Mouse (Mus musculus) liver, adult (tissue): Measurements from ENCODE around the gene Rapgef2.

Source experiments
- GATA4 ChIP-seq: IDR thresholded peaks from 2 replicates; pipeline ENCODE4 v1.6.1; 2014; ENCODE audit warnings: mild to moderate bottlenecking, low read length; ENCODE audit not compliant: insufficient replicate concordance

The Rapgef2 gene

DNA sequence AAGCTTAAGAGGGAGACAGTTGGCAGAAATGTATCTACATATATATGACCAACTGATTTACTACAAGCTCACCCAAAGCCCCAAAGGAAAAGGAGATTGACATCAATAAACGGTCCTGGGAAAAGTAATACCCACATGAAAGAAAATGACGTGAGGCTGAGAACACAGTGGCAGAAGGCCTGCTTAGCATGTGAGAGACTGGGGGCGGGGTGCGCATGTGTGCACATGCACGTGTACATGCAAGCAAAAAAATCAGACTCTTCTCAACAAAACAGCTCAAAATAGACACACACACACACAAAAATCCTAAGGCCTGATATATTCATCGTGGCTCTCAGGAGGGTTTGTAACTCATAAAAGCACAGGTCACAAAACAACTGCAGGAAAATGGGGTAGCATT lies 60.4 kb downstream of the Rapgef2 start:
- TF ChIP-seq GATA4, result no peak

DNA sequence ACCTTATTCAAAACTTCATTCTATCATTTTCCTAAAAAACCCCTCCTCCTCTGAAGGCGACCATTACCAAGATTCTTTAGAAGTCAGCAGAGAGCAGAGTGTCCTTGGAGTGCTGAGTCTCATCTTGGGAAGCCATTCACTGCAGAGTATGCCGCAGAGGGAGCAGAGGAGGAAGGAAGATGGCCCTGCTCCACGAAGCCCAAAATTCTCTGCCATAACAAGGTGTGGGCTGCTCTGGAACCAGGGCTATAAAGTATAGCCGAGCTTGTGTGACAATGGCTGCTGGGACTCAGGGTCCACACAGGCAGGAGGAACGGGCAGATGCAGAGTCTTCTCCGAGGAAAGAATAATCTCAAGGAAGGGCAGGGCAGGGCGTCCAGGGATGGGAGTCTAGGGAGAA lies 62.0 kb downstream of the Rapgef2 start:
- TF ChIP-seq GATA4, result no peak

DNA sequence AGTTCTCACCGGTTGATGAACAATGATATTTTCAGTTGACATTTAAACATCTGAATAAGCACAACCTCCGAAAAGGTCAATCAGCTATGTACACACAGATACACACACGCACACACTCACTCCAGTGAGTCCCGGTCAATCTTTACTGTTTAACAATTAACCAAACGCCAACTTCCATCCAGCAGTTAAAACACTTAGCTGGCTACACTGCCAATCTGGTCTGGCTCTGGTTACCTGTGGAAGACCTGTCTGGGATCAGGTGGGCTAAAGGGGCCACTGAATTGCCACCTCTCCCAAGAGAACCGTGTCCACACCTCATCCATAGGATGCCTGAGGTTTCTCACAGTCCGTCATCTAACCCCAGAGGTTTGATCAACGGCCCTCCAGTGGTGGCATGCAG lies 63.0 kb downstream of the Rapgef2 start:
- TF ChIP-seq GATA4, result no peak

DNA sequence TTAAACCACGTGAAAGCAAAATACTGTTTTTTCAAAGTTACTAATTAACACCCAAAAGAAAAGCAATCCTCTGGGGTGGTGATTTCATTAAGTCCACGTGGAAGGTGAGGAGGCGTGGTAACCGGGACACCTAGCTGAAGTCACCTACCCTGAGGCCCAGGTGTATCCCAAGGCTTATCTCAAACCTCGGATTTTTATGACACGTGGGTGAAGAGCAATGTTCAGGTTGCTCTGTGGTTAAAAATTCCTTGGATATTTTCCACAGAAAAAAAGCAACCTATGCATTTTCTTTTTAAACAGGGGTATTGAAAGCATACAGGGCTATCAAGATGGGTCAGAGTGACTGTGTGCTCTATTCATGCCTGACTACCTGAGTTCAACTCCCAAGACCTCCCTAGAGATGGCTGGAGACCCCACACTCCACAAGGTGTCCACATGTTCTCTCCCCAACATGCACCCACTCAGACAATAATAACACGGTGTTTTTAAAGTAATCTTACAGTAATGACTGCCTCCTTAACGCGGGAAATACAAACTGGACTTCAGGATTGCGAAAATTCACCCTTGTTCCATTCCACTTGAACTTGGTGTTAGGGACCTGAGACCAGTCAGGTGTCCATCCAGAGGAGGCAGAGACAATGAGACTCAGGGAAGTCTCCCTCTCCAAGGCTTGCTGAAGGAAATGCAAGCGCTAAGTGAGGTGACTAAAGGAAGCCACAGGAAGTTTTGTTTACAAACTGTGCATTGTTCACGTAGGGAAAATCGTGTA lies 63.9 kb downstream of the Rapgef2 start:
- no peak for TF ChIP-seq GATA4

DNA sequence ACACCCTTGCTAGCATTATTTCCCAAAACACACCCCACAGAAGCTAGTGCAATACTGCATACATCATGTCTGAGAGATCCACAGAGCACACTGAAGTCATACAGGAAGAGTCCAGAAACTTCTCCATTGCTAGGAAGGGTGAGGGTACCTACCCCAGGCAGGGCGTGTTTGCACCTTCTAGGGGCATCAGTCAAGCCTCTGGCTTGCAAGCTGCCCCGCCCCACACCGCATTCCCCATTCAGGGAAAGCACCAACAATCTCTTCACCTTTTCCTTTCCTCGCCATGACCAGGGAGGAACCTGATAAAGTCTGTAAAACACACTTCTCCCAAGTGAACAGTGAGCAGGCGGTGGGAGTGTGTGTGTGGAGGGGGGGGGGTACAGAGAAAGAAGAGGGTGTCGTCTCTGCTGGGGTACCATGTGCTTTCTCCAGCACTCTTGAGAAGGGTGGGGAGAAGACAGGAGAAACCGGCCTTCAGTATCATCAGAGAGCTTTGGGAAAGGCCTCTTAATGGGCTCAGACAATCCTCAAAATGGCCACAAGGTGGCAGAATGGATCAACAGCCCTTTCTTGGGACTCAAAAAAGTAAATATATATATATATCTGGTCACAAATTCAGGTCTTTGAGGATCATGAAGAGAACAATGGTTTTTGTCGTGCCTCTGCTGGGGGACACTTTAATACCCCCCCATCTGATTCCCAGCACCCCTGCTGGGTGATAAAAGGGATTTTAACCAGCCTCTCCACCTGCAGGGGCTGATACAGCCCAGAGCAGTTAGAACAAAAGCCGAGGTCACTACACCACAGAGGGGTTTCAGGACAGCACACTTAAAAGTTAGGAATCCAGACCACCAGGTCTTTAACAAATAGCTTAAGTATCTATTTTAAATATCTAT lies 64.8 kb downstream of the Rapgef2 start:
- no peak for TF ChIP-seq GATA4

DNA sequence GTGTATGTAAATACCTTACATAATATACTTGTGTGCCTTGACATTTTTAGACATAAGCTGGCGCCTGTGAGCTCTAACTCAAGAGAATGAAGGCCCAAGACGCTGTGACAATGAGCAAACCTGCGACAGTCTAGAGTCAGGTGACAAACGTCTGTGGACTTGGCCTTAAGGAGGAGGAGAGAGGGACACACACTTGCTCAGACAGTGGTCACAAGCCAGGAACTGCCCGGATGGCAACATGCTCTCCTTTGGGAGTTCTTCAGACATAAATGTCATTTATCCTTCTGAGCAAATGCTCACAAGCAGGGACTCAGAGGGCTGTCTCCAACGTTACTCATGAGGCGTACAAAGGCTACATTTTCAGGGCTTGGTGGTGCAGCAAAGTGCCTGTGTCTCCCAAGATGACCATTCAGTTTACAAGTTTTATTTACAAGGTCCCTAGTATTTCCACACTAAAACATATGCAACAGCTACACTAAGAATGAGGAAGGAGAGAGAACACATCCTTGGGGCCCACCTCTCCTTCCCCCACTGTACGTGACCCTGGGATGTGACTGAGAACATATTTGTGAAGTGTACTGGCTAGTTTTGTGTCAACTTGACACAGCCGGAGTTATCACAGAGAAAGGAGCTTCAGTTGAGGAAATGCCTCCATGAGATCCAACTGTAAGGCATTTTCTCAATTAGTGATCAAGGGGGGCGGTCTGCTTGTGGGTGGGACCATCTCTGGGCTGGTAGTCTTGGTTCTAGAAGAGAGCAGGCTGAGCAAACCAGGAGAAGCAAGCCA lies 67.0 kb downstream of the Rapgef2 start:
- no peak for TF ChIP-seq GATA4

DNA sequence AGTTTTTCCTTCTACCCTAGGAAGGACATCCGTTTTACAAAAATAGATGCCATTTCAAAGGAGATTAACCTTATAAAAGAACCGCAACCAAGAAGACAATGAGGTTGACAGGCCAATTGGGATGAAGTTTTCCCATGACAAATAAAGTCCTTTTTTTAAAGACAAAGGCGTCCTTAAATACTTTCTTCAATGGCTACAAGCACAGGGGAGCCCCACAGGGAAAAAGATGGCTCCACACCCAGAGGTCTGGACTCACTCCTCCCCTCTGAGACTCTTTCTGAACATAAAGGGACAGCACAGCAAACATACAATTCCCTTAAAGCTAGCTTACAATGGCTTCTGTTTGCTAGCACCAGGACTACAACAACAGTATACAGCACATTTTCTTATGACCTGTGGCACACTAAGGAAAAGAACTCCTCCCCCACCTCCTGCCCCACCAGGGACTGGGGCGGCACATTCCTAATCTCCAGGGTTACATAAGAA lies 67.7 kb downstream of the Rapgef2 start:
- no peak for TF ChIP-seq GATA4

DNA sequence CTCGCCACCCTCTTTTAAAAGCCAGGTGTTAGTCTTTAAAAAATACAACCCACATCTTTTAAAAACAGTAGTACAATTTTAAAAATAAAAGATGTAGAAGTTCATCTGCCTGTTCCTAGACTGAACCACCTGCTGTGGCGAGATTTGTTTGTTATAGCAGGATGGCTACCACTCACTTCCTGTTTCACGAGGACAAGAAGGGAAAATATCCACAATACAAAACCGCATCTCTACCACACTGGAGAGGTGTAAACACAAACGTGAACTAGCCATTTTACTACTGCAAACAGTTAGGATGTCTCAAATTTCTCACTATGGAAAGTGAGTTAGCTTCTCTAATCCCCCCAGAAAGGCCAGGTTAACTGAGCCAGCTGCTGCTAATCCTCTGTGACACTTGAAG lies 76.1 kb downstream of the Rapgef2 start:
- no peak for TF ChIP-seq GATA4

DNA sequence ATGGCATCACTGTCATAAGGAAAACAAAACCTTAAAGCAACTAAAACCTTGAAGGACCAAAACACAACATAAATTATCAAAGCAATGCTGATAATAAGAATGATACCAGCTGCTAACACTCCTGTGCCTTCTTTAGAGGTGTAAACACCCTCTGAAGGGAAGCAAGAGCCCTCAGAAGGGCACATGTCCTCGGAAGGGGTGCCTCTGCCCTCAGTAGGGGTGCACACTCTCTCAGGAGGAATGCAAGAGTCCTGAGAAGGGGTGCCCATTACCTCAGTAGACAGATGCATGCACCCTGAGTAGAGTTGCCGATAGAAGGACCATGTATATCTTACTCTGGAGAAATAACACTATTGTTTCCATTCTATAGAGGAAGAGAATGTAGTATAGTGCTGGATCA lies 79.1 kb downstream of the Rapgef2 start:
- TF ChIP-seq GATA4, result no peak

DNA sequence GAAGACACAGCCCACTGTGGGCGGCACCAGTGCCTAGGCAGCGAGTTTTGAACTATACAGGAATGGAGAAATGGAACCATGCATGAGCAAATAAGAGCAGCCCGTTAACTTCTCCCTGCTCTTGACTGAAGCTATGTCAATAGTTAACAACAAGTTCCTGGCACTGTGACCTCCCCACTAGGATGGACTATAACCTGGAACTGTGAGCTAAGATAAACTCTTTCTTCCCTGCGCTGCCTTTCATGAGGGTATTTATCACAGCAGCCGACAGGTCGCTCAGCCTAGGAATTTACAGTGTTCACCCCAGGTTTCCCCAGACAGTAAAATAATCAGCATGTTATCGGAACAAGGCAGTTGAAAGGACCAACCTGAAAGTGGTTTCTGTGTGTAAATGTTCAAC lies 79.8 kb downstream of the Rapgef2 start:
- TF ChIP-seq GATA4, result peak; percentile 43; the same call in 1 of the 2 replicates

DNA sequence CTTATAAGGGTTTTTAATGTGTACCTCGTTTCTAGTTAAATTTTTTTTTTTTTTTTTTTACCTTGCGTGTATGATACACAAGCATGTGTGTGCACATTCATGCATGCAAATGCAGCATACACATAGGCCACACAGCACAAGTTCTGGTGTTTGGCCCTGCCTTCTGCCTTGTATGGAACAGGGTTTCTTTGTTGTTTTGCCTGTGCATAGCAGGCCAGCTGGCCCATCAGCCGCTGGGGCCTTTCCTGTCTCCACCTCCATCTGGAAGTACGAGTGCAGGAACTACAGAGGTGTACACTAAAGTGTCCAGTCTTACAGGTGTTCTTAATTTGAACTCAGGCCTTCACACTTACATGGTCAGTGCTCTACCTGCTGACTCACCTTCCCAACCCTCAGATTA lies 80.3 kb downstream of the Rapgef2 start:
- TF ChIP-seq GATA4, result no peak

DNA sequence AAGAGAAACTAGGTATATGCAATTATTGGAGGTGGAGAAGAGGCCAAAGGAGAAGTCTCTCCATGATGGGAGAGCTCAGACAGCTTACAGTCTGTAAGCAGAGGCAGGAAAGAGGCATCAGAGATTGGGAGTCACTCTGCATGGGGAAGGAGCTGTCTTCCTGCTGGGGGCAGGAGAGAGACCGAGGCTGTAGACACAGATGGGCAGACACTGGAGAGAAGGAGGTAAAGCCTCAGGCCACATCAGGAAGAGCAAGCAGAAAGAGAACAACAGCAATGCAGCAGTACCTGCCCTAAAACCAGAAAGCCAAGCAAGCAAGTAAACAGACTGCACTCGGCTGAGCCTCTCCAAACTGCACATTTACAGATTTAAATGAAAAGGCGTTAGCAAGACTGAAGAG lies 81.2 kb downstream of the Rapgef2 start:
- no peak for TF ChIP-seq GATA4

DNA sequence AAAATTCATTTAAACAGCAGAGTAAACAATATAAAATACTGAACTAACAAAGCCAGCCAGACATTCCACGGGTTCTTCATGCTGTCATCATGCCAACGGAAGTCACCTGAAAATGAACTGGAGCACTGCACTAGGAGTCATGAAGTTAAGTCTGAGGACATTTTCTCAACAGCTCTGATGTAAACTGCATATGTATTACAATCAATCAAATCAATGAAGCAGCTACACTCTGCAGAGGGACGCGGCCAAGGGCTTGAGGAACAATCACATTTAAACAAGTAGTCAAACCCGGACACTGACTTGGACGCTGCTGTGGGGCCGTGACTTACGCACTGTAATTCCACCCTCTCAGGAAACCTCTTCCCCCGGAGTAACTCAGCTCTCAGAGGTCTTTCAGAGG lies 82.1 kb downstream of the Rapgef2 start:
- TF ChIP-seq GATA4, result no peak

DNA sequence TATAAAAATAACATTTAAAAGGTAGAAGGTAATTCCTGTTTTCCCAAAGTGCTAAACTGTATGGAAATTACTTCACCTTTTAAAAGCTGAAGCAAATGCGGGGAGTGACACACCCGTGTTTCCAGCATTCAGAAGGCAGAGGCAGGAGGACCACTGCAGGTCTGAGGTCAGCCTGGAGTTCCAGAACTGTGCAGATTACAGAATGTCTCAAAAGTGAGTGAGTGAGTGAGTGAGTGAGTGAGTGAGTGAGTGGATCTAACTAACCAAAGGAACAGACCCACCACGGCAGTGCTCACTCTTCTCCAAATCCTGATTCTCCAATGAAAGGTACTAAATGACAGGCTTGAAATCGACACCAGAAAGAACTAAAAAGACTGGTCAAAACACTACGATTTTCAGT lies 82.5 kb downstream of the Rapgef2 start:
- no peak for TF ChIP-seq GATA4

DNA sequence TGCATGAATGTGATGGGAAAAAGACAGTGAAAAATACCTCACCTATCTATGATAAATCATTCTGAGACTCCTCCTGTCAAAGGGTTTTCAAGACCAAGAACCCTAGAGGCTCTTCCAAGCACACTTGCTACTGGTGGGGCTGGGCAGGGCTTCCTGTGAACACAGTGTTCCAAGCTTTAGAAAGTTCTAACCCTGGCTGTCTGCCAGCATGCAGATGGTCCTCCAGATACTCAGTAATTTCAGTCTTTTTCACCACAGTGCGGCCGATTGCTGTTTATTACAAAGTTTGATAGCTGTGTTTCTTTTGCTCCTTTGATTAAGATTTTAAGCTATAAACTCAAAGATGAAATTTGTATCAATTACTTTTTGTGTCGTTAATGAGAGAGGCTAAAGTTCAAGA lies 83.1 kb downstream of the Rapgef2 start:
- TF ChIP-seq GATA4, result peak; percentile 39; the same call in 1 of the 2 replicates
